Mouse (Mus musculus) thymus, adult 2 months (tissue): Measurements from ENCODE around the gene Cpm.

Experiments
- CTCF ChIP-seq: fragments of 200-500 bp; IDR thresholded peaks from 2 replicates; pipeline ENCODE4 v1.5.1; 2012; ENCODE audit warnings: mild to moderate bottlenecking, control low read depth, low read length, moderate library complexity, borderline replicate concordance; ENCODE audit not compliant: control insufficient read depth, poor library complexity, insufficient read depth; ENCODE audit errors: extremely low read depth
- POLR2A ChIP-seq: fragments of 200-500 bp; IDR thresholded peaks from 2 replicates; pipeline ENCODE4 v1.6.1; 2012; ENCODE audit warnings: mild to moderate bottlenecking, low read length, control low read depth, moderate library complexity; ENCODE audit not compliant: control insufficient read depth, poor library complexity, insufficient read depth; ENCODE audit errors: extremely low read depth

DNA sequence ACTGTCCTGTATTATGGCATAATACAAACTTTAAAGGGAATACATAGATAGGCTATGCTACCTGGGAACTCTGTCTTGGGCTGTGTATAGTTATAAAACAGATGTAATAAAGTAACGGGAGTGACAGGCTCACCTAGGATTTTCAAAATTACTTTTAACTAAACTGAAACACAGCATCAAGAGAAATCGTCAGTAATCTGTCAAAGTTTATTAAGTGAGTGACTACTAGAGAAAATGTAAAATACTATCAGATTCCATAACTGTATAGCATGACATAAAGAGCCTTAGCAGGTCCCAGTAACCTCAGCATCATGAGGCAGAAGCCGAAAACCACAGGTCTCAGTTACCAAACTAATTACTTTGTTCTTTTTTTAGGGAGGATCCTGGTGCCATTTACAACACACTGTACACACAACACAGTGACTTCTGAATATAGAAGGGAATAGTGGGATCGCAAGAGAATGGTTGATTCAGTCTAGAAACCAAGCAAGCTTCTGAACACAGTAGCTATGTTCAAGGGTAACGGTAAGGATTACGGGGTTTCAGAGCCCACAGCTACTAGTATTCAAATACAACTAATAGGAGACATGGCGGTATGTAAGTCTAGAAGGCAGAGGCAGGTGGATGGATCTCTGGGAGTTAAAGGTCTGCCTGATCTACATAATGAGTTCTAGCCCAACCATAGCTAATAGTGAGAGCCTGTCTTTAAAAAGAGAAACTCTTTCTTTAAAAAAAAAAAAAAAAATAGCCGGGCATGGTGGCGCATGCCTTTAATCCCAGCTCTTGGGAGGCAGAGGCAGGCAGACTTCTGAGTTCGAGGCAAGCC lies 69.2 kb downstream of the Cpm start:
- TF ChIP-seq POLR2A (no peak), CTCF (no peak)
